Mouse (Mus musculus) hindlimb bud, embryonic 11.5 days (tissue): ENCODE results near the gene Ranbp3.

ENCODE experiments used
- DNase-seq: peaks from one replicate; pipeline ENCODE4 v3.0.0-alpha.2; 2012; ENCODE audit warnings: low read depth, low spot score; ENCODE audit errors: extremely low spot score

The Ranbp3 gene

DNA sequence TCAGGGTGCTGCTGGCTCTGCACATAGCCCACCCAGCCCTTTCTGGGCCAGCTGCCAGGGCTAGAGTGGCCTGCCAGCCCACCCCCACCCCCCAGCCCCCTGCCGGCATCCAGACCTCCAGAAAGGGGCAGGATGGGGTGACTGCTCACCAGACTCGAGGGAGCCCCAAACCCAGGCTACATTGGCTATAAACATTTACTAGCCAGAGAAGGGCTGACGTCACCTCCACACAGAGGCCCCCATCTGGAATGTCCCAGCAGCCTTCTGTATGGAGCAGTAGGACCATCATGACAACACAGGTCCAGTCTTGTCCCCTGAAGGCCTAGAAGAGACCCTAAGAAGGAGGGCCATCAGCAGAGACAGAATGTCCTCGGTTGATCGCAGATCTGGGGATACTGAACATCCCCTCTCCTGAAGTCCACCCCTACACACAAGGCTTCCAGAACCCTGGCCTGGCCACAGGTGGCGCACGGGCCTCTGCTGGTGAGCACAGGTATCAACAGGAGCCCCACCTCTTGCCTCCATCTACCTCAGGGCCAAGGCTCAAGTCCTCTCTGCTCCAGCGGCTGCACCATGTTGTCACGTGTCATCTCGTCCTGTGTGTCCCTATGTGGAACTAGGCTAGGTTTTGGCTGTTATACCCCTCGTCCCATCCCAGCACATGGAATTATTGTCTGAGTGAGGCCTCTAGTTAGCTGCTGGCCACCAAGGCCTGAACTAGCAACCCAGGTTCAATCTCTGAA, 50.5 kb downstream of the Ranbp3 start:
- DNase-seq, result no peak

DNA sequence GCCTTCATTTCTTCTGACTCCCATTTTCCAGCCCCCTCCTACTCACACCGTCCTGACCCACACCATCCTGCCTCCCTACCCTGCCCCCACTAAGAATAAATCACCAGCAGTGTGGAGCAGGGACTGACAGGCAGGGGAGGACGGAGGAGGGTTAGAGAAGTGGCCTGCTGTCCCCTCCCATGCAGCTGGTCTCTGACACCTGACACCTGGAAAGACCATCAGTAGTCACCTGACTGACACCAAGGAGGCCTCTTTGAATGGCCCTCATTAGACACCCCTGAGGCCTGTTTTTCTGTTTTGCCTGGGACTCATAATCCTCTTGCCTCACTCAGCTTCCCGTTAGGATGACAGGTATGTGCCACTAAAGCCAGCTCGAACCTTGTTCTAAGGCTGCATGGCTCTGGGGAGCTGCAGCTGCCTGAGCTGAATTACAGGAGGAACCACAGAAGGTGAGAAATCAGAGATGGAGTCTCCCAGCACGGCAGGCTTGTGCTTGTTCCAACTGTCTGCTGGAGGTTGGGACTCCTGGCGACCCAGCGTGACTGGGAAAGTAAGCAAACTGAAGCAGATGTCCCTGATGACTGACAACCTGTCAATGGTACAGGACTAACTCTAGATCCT, 54.0 kb downstream of the Ranbp3 start:
- no peak for DNase-seq

DNA sequence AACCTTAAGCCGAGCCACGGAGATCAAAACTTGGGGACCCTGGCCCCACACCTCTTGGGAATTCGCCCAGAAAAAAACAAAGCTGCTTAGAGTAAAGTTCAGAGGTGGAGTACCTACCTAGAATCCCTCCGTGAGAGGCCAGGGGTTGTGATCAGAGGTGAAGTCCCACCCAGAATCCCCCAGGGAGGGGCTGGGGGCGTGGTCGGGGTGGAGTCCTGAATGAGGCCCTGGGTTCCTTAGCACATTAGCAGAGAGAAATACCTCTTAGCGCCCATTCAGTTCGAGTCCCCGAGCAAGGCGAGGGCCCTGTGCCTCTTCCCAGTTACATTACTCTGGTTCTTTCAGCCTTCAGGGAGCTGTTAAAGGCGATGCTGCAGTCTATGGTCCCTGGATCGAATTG, 54.6 kb downstream of the Ranbp3 start:
- no peak for DNase-seq

DNA sequence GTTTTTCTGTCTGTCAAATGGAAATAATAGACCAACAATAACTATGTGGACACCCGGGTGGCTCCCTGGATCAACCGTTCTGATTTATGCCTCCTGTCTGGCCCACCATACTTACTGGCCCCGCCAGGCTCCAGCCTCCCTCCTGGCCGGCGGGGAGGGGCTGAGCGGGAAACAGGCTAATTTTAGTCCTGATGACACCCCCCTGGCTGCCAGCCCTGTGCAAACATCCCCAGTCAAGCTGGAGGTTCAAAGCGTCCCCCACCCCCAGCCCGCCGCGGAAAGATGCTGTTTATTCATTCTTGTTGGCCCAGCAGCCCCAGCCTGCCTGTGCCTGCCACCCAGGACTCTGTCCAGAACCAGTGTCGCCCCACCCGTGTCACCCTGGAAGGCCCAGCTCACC, 55.0 kb downstream of the Ranbp3 start:
- DNase-seq, result no peak

DNA sequence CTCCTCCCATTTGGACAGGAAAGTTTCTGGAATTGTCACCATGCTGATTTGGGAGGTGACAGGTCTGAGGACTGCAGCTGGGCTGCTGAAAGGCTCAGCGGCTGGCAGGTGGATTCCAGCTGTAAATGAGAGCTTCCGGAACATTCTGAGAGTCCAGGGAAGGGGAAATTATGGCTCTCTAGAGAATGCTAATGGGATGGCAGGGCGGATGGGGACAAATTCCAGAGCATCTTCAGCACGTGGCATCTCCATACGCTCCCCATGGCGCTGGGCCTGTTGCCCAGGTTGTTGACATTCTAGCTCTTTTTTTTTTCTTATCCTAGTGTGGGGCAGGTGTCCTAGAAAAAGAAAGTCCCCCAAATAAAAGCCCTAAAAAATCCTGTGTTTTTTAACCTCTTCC, 56.1 kb downstream of the Ranbp3 start:
- DNase-seq, result no peak

DNA sequence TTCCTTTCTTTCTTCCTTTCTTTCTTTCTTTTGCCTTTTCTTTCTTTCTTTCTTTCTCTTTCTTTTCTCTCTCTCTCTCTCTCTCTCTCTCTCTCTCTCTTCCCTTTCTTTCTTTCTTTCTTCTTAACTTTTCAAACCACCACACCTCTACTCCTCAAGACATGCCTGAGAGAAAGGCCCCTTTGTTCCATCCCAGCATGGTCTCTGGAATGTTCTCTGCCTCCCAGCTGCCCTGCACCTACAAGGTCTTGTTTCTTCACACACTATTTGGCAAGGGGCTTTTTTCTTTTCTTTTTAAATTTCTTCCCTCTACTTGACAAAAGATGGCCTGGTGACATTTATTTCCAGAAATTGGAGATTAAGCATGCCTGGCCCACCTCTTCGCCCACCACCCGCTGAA, 56.6 kb downstream of the Ranbp3 start:
- no peak for DNase-seq

DNA sequence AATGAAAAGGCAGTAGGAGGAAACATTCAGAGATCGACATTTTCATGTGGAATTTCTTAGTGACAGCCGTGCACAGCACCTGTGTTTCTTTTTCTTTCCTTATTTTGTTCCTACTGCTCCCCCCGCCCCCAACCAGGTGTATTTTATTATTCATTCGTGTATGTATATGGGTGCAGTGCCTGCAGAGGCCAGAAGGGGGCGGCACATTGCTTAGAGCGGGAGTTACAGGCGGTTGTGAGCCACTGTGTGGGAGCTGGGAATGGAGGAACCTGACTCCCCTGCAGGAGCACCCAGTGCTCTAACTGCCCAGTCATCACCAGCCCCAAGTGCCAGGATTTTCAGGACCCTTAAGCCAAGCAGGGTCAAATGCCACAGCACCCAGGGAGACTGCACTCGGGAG, 63.4 kb downstream of the Ranbp3 start:
- DNase-seq, result no peak

DNA sequence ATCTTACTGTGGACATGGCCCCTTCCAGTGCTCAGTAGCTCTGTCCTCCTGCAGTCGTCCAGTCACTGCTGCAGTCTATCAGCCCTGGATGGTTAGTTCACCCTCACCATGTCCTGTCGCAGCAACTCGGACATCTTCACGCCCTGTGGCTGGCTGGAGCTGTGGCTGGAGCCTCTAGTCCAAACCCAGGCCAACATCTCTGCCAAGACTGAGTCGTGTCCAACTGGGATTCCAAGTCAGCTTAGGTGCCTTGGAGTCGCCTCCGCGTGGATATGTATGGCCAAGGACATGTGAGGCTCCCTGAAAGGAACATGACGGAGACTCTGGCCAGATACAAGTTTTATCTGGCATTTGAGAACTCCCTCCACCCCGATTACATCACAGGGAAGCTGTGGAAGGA, 65.1 kb downstream of the Ranbp3 start:
- DNase-seq, result no peak

DNA sequence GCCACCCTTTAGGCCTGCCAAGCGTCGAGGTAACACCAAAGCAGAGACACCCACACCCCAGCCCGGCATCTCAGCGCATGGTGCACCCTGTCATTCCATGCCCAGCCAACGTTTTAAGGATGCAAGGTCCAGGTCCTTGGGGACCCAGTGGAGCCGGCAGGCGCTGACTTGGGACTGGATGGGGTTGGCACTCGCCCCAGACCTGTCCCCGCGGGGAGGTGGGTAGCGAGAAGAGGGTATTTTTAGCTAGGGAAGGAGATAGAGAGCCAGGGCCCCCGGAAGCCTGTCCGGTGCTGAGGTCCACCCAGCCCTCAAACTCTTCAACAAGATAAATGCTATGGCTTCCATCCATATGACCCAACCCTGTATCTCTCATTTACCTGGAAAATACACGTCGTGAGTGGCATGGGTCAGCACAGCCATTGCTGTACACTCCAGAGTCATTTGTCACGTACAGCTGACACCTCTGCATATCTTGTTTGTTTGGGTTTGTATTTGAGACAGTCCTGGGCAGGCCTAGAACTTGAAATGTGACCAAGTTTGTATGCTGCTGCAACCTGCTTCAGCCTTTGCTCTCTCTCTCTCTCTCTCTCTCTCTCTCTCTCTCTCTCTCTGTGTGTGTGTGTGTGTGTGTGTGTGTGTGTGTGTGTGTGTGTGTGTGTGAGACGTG, 67.2 kb downstream of the Ranbp3 start:
- DNase-seq, result no peak

DNA sequence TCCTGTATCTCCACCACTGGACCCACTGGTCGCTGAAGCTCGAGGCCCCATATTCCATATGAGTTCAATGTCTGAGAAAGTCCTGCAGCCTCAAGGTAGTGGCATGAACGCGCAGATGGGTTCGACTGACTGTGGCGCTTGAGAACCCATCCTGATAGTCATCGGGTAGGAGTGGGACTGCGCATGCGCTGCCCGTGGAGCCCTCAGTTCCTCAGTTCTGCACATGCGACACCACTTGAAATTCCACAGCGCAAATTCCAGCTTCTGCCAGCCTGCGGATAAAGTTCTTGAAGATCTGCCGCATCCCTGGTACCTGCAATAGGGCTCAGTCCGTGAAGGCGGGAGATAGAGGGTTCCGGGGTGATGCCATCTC, 67.7 kb downstream of the Ranbp3 start:
- DNase-seq, result no peak

DNA sequence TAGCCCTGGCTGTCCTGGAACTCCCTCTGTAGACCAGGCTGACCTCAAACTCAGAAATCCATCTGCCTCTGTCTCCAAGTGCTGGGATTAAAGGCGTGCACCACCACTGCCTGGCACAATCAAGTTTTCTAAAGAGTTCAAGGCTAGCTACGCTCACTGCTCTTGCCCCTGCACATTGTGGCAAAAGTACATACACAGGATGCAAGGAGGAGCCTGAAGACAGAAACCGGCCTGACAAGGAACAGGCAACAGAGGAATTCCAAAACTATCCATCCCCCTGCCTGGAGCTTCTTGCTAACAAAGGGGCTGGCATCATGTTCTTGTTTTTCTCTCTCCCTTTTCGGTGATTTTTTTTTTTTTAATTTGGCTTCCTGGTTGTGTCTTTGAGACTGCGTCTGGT, 71.1 kb downstream of the Ranbp3 start:
- no peak for DNase-seq

DNA sequence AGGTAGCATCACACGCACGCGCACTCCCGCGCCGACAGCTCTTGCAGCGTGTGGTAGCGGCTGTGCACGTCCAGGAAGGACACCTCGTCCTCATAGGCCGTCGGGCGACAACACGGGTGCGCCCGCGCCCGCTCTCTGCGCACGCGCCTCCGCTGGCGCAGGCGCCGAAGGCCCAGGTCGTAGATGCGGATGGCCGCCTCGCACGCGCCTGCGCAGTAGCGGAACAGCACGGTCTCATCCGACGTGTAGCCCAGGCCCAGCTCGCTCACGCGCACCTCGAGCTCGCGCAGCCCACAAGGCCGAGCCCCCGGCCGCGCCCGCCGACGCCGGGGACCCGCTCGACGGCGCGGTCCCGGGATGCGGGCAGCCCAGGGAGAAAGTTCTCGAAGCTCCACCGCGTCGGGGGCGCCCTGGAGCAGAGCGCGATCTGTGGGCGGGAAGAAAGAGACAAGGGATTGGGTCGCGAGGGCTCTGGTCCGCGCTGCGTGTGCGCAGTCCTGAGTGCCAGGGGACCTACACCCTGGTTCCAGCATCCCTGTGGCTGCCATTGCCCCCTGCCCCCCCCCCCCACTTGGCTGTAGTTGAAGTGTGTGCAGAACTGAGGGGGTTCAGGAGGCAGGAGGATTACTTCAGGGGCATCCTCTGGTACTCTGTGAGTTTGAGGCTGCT, 78.4 kb downstream of the Ranbp3 start:
- no peak for DNase-seq

DNA sequence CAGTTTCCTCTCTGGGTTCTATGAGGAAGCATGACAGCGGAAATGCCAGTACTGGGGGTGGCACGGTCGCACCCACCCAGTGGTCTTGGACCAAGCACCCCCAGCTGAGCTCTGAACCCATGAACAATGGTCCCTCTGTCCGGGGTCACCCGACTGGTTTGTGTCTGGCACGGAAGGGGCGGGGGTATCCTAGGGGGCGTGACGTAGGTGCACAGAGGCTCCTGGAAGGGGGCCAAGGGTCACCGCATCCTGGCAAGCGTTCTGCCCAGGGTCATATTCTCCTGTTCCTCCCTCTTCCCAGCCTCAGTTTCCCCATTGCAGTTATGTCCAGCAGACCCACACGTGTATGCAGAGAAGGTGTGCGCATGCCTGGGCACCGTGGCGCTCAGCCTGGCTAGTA, 80.4 kb downstream of the Ranbp3 start:
- no peak for DNase-seq

DNA sequence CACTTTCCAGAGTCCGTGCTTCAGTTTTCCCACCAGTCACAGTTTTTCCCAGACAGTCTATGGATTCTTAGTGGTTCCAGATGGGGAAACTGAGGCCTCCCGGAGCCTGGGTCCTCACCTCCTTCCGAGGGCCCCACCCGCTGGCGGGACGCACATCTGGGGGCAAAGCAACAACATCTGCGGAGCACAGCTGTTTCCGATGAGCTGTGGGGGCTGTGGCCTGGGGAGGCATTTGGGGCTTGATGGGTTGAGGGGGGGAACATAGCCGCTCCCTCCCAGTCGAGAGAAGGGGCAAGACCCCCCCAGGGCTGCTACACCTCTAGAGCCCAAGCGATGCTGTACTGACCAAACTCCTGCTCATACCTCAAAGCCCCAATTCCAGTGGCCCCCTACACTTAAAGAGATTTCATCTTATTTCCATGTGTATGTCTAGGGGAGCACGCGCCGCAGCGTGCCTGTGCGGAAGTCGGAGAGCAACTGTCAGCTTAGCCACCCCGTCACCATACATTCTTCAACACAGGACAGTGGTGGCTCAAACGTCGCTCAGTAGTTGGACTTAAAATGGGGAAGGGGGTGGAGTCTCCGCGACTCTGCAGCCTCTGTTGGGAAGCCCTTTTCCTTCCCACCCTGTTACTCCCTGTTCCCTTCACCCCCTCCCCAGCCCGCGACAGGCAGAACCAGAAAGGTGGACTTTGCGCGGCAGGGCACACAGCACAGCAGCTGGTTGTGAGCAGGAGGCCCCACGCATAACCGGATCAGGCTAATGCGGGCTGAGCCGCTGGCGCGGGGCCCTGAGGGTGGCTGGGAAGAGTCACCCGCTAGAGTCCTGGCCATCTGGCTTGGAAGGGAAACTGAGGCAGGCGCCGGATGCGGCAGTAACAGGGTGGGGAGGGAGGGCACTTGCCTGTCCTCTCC, 81.4 kb downstream of the Ranbp3 start:
- no peak for DNase-seq

DNA sequence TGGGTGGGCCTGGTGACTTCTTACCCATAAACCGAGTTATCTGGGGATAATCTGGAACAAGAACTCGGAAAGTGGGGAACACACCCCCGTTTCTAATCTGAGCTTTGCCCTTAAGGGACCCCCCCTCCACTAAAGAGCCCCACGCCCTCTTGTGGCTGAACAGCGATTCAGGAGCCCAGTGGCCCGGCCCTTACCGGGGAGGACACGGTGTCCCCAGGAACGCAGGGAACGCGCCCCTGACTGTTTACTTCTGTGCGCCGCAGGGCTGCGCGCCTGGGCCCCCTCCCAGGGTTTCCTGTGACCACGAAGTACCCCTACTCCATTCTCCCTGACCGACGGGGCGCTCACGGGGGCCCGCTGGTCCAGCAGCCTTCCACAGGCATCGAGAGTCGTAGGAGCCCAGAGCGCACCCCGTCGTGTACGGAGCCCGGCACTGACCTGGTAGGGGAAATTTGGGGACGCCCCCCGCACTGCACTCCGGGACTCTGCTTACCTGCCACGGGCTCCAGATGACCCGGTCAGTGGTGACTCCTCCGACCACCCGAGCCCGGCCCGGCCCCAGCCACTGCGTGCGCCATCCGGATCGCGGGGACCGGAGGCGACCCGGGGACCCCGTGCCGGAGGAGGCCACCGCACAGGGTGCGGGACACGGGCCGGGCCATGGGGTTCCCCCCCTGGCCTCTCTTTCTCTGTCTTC, 83.8 kb downstream of the Ranbp3 start:
- DNase-seq, result no peak

DNA sequence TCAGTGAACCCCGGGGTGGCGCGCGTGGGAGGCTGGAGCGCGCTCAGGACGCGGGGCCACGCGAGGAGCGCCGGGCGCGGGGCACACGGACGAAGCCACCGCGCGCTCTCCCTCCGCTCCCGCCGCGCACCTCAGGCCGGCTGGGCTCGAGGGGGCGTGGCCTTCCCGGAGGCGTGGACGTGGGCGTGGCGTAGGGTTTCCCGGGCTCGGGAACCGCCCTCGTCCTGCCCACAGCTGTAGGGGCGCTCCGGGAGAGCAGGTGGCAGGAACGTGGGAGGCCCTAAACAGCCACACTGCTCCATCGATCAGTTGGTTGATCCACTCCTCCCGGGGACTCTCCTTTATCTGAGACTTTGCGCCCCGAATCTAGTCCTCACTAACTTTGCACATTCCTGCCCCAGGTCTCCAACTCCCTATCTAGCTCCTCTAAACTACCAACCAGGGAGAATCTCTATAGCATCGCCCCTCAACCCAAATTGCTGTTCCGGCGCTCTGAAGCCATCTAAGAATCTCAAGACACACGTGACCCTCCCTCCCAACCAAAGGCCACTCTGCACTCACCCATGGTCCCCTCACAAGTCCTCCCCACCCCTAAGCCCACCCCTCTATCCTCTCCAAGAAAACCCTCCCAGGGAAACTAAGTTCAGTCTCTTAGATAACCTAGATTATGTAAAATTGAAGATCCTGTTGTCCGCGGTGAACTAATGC, 84.5 kb downstream of the Ranbp3 start, which contains the start of gene Nrtn:
TSS of gene Nrtn (minus strand) at position 115 of the 708 bp plus-strand sequence.
- DNase-seq, result no peak

DNA sequence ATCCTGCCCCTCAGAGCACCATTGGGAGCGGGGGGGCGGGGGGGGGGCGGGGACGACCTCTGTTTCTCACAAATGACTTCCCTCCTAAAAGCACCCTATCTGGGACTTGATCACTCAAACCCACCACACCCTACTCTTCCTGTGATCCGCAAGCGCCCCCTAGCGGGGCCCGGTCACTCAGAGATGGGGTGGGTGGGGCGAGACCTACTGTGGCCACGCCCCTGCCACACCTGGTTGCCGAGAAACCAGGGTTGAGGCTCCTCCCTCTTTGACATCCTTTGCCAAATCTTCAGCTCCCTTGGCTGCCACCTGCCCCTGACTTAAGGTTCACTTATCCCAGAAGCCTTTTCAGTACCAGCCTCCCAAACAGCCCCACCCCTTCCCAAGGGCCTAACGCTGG, 85.0 kb downstream of the Ranbp3 start:
- no peak for DNase-seq

DNA sequence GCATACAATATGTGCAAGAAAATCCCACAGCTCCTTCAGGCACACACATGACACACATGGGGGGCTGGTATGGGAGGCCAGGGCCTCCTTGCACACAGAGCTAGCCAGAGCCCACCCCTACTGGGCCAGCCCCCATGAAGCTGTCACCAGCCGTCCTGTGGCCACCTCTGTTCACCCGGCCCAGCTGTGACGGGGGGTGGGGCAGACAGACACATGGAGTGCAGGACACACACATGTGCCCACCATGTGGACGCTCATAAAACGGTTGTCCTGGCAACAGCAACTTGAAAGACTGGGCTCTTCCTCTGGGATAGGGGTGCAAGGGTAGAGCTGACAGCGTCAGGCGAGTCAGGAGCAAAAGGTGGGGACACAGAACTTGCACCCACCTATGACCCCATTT, 86.2 kb downstream of the Ranbp3 start:
- no peak for DNase-seq

DNA sequence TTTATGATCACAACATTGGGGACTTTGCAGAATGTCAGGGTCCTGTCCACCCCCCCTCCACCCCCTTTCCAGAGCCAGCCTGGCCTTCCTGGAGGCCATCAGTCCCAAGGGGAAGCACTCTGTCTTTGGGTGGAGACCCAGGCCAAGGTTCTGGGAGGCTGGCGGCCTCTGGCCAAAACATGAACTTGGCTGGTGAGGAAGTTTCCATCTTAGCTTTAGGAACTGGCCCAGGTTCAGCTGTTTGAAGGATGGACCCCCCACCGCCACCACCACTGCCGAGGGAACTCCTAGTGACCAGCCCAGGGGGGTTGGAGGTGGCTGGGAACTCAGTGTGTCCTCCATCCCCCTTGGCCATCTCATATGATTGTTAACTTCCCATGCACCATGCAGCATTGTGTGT, 88.0 kb downstream of the Ranbp3 start:
- DNase-seq, result no peak
